Mouse (Mus musculus) spleen, postnatal 4 days (tissue): ENCODE data around the gene Olfr569.

Experiments used
- DNase-seq, 2 experiments: peaks; one replicate each; pipeline ENCODE4 v3.0.0; 2022; ENCODE audit warnings: low spot score in 2 of 2

Gene Olfr569

GRCm38 (mm10) chr7:102890782-102891181, at the start of gene Olfr569:
Gene Olfr569 (minus strand): TSS chr7:102890882.
- no peak for DNase-seq

GRCm38 (mm10) chr7:102927105-102927504, 36.4 kb upstream of the Olfr569 start:
- DNase-seq, result no peak

- no peak for DNase-seq
Observed at GRCm38 (mm10) chr7:102924109-102924508, 33.4 kb upstream of the Olfr569 start, which contains the start of gene Olfr572. Gene Olfr572 (plus strand): TSS chr7:102924409.

- DNase-seq, result no peak
Observed at GRCm38 (mm10) chr7:102919632-102920031, 28.9 kb upstream of the Olfr569 start.

GRCm38 (mm10) chr7:102917032-102917875, 26.6 kb upstream of the Olfr569 start, which contains the start of gene Olfr571:
Gene Olfr571 (minus strand): TSS chr7:102917536.
- no peak for DNase-seq

- DNase-seq, result no peak
Observed at GRCm38 (mm10) chr7:102916405-102916804, 25.7 kb upstream of the Olfr569 start.

GRCm38 (mm10) chr7:102915261-102915660, 24.6 kb upstream of the Olfr569 start:
- no peak for DNase-seq

- DNase-seq, result no peak
Observed at GRCm38 (mm10) chr7:102876822-102877221, 13.9 kb downstream of the Olfr569 start, which contains the start of gene Olfr568. Gene Olfr568 (plus strand): TSS chr7:102877122.

GRCm38 (mm10) chr7:102858665-102859064, 32.0 kb downstream of the Olfr569 start, which contains the start of gene Olfr566:
Gene Olfr566 (minus strand): TSS chr7:102858765.
- DNase-seq, result no peak

GRCm38 (mm10) chr7:102855807-102856206, 34.9 kb downstream of the Olfr569 start:
- DNase-seq, result no peak
